Mouse (Mus musculus): ENCODE results near the gene Lrrc40. TPM values are rescaled to one million over a fixed set of nuclear protein-coding genes. Genes with fewer than 3 reads are reported as not detected.
"Not testable (repeated sequence)": the region's sequence is repeated elsewhere in the genome, so short reads cannot be mapped to it uniquely, and the experiment has no call there.

The Lrrc40 gene
- polyA plus RNA-seq, 1 experiment = 13.8 TPM

GRCm38 (mm10) chr3:158091601-158092000 is 55.1 kb downstream of the Lrrc40 start:
- no peak for TF ChIP-seq MYOD1 (IDR thresholded peaks at IDR 0.05; ENCODE audit: control insufficient read depth, insufficient read length, low read depth)
- TF ChIP-seq CTCF (IDR thresholded peaks at IDR 0.05; ENCODE audit: control insufficient read depth, insufficient read depth, insufficient read length) = no peak
- TF ChIP-seq MYOG (IDR thresholded peaks at IDR 0.05; ENCODE audit: control insufficient read depth, extremely low read depth, insufficient read length) = no peak
- no peak for TF ChIP-seq MAX (IDR thresholded peaks at IDR 0.05)
- Histone ChIP-seq H3K4me3 (ENCODE audit: insufficient read depth, poor library complexity, severe bottlenecking) (no peak overlapping the region), H3K36me3 (ENCODE audit: control insufficient read depth, insufficient read depth) (no peaks in the 10 kb centered on the region), H3ac (ENCODE audit: control insufficient read depth, insufficient read length, low read depth) (no peak overlapping the region), H3K79me3 (ENCODE audit: low read depth) (no peaks in the 10 kb centered on the region), H3K27me3 (ENCODE audit: control insufficient read depth, insufficient read depth, insufficient read length) (no peaks in the 10 kb centered on the region), H3K79me2 (ENCODE audit: control insufficient read depth, insufficient read depth) (no peaks in the 10 kb centered on the region)

- Histone ChIP-seq H3K36me3 (ENCODE audit: control insufficient read depth, insufficient read depth) (no peaks in the 10 kb centered on the region), H3ac (ENCODE audit: control insufficient read depth, insufficient read length, low read depth) (no peak overlapping the region), H3K27me3 (ENCODE audit: control insufficient read depth, insufficient read depth, insufficient read length) (no peaks in the 10 kb centered on the region), H3K4me3 (ENCODE audit: insufficient read depth, poor library complexity, severe bottlenecking) (no peak overlapping the region), H3K79me2 (ENCODE audit: control insufficient read depth, insufficient read depth) (no peaks in the 10 kb centered on the region), H3K79me3 (ENCODE audit: low read depth) (no peaks in the 10 kb centered on the region)
- no peak for TF ChIP-seq CTCF (IDR thresholded peaks at IDR 0.05; ENCODE audit: control insufficient read depth, insufficient read depth, insufficient read length)
- TF ChIP-seq CEBPB (IDR thresholded peaks at IDR 0.05; ENCODE audit: low read depth) = no peak
- TF ChIP-seq MAX (IDR thresholded peaks at IDR 0.05) = no peak
- TF ChIP-seq USF1 (IDR thresholded peaks at IDR 0.05; ENCODE audit: low read depth) = no peak
- TF ChIP-seq MYOG (IDR thresholded peaks at IDR 0.05; ENCODE audit: control insufficient read depth, extremely low read depth, insufficient read length) = no peak
- TF ChIP-seq FOSL1 (IDR thresholded peaks at IDR 0.05; ENCODE audit: insufficient read depth, low read length, poor library complexity, severe bottlenecking) = no peak
- TF ChIP-seq MYOD1 (IDR thresholded peaks at IDR 0.05; ENCODE audit: control insufficient read depth, insufficient read length, low read depth) = no peak
Observed at GRCm38 (mm10) chr3:158093919-158094318, 57.5 kb downstream of the Lrrc40 start.

- not testable (repeated sequence) for H3K79me2 ChIP-seq (ENCODE audit: control insufficient read depth, insufficient read depth); H3ac ChIP-seq (ENCODE audit: control insufficient read depth, insufficient read length, low read depth); H3K4me3 ChIP-seq (ENCODE audit: insufficient read depth, poor library complexity, severe bottlenecking); H3K36me3 ChIP-seq (ENCODE audit: control insufficient read depth, insufficient read depth); H3K79me3 ChIP-seq (ENCODE audit: low read depth); H3K27me3 ChIP-seq (ENCODE audit: control insufficient read depth, insufficient read depth, insufficient read length)
Observed at GRCm38 (mm10) chr3:158102043-158102442, 65.6 kb downstream of the Lrrc40 start.

GRCm38 (mm10) chr3:158102530-158102929 is 66.1 kb downstream of the Lrrc40 start:
- H3K36me3 ChIP-seq (ENCODE audit: control insufficient read depth, insufficient read depth); H3ac ChIP-seq (ENCODE audit: control insufficient read depth, insufficient read length, low read depth); H3K4me3 ChIP-seq (ENCODE audit: insufficient read depth, poor library complexity, severe bottlenecking); H3K27me3 ChIP-seq (ENCODE audit: control insufficient read depth, insufficient read depth, insufficient read length); H3K79me3 ChIP-seq (ENCODE audit: low read depth); H3K79me2 ChIP-seq (ENCODE audit: control insufficient read depth, insufficient read depth): not testable (repeated sequence)

- H3K79me3 ChIP-seq (ENCODE audit: low read depth) = no peaks in the 10 kb centered on the region
- H3ac ChIP-seq (ENCODE audit: control insufficient read depth, insufficient read length, low read depth) = no peak overlapping the region
- TF ChIP-seq MYOD1 (IDR thresholded peaks at IDR 0.05; ENCODE audit: control insufficient read depth, insufficient read length, low read depth) = no peak
- TF ChIP-seq MAX (IDR thresholded peaks at IDR 0.05) = no peak
- no peak for TF ChIP-seq FOSL1 (IDR thresholded peaks at IDR 0.05; ENCODE audit: insufficient read depth, low read length, poor library complexity, severe bottlenecking)
- no peak for TF ChIP-seq MYOG (IDR thresholded peaks at IDR 0.05; ENCODE audit: control insufficient read depth, extremely low read depth, insufficient read length)
- no peak for TF ChIP-seq CEBPB (IDR thresholded peaks at IDR 0.05; ENCODE audit: low read depth)
- no peak for TF ChIP-seq CTCF (IDR thresholded peaks at IDR 0.05; ENCODE audit: control insufficient read depth, insufficient read depth, insufficient read length)
- no peak for TF ChIP-seq USF1 (IDR thresholded peaks at IDR 0.05; ENCODE audit: low read depth)
- no peaks in the 10 kb centered on the region for H3K27me3 ChIP-seq (ENCODE audit: control insufficient read depth, insufficient read depth, insufficient read length)
- no peaks in the 10 kb centered on the region for H3K79me2 ChIP-seq (ENCODE audit: control insufficient read depth, insufficient read depth)
- no peaks in the 10 kb centered on the region for H3K36me3 ChIP-seq (ENCODE audit: control insufficient read depth, insufficient read depth)
- no peak overlapping the region for H3K4me3 ChIP-seq (ENCODE audit: insufficient read depth, poor library complexity, severe bottlenecking)
Observed at GRCm38 (mm10) chr3:158103467-158103866, 67.0 kb downstream of the Lrrc40 start.

GRCm38 (mm10) chr3:158105260-158105659 is 68.8 kb downstream of the Lrrc40 start:
- TF ChIP-seq USF1 (IDR thresholded peaks at IDR 0.05; ENCODE audit: low read depth) = no peak
- TF ChIP-seq CEBPB (IDR thresholded peaks at IDR 0.05; ENCODE audit: low read depth) = no peak
- TF ChIP-seq MYOD1 (IDR thresholded peaks at IDR 0.05; ENCODE audit: control insufficient read depth, insufficient read length, low read depth) = no peak
- H3K79me2 ChIP-seq (ENCODE audit: control insufficient read depth, insufficient read depth) = no peaks in the 10 kb centered on the region
- no peaks in the 10 kb centered on the region for H3K27me3 ChIP-seq (ENCODE audit: control insufficient read depth, insufficient read depth, insufficient read length)
- H3K79me3 ChIP-seq (ENCODE audit: low read depth) = no peaks in the 10 kb centered on the region
- no peaks in the 10 kb centered on the region for H3K36me3 ChIP-seq (ENCODE audit: control insufficient read depth, insufficient read depth)
- no peak overlapping the region for H3ac ChIP-seq (ENCODE audit: control insufficient read depth, insufficient read length, low read depth)
- no peak overlapping the region for H3K4me3 ChIP-seq (ENCODE audit: insufficient read depth, poor library complexity, severe bottlenecking)

Other genes starting within 250 kb of the Lrrc40 start
- 11.5 TPM for gene Cth, start 111.6 kb upstream of the Lrrc40 start, polyA plus RNA-seq (2012; fragmentation: generic; extraction: Trizol)
- gene Ankrd13c, start 89.4 kb upstream of the Lrrc40 start, polyA plus RNA-seq (2012; fragmentation: generic; extraction: Trizol) = 17.3 TPM
- 50.8 TPM for gene Srsf11, start within 50 bp of the Lrrc40 start, polyA plus RNA-seq (2012; fragmentation: generic; extraction: Trizol)

Data from C2C12 (cell line).